Mouse (Mus musculus): ENCODE measurements around the gene Pip5kl1. TPM values are rescaled to one million over a fixed set of nuclear protein-coding genes. Genes with fewer than 3 reads are reported as not detected.

Gene Pip5kl1
- polyA plus RNA-seq, 1 experiment = 0.67 TPM

- peak overlapping the region; percentile 87 for H3K4me3 ChIP-seq (ENCODE audit: insufficient read depth, low read length)
- TF ChIP-seq POLR2A (IDR thresholded peaks at IDR 0.05; ENCODE audit: low read depth, low read length) (no peak; the same call in 1 of the 2 replicates), CTCF (IDR thresholded peaks at IDR 0.05; ENCODE audit: borderline replicate concordance, insufficient read depth, low read length) (no peak)
- peak overlapping the region; percentile 17; the same call in 1 of the 2 replicates for H3K27ac ChIP-seq (ENCODE audit: insufficient read depth, low read length)
- H3K4me1 ChIP-seq (ENCODE audit: control insufficient read depth, insufficient read depth, low read length) = 0 out of 2 replicates have a peak, but pooled peaks cover 2% of the 10 kb centered on the region
Measured at GRCm38 (mm10) chr2:32608141-32608777, 33.7 kb downstream of the Pip5kl1 start.

- Histone ChIP-seq H3K4me3 (ENCODE audit: insufficient read depth, low read length) (peak overlapping the region; percentile 19; the same call in 1 of the 2 replicates), H3K4me1 (ENCODE audit: control insufficient read depth, insufficient read depth, low read length) (0 out of 2 replicates have a peak, but pooled peaks cover 2% of the 10 kb centered on the region), H3K27ac (ENCODE audit: insufficient read depth, low read length) (peak overlapping the region; percentile 17; the same call in 1 of the 2 replicates)
- TF ChIP-seq POLR2A (IDR thresholded peaks at IDR 0.05; ENCODE audit: low read depth, low read length) (no peak; the same call in 1 of the 2 replicates), CTCF (IDR thresholded peaks at IDR 0.05; ENCODE audit: borderline replicate concordance, insufficient read depth, low read length) (no peak)
Measured at GRCm38 (mm10) chr2:32608778-32609435, 34.3 kb downstream of the Pip5kl1 start.

- 0 out of 2 replicates have a peak, but pooled peaks cover 2% of the 10 kb centered on the region for H3K4me1 ChIP-seq (ENCODE audit: control insufficient read depth, insufficient read depth, low read length)
- TF ChIP-seq POLR2A (IDR thresholded peaks at IDR 0.05; ENCODE audit: low read depth, low read length) (no peak), CTCF (IDR thresholded peaks at IDR 0.05; ENCODE audit: borderline replicate concordance, insufficient read depth, low read length) (no peak)
- peak overlapping the region; percentile 29; the same call in 1 of the 2 replicates for H3K4me3 ChIP-seq (ENCODE audit: insufficient read depth, low read length)
- no peak overlapping the region for H3K27ac ChIP-seq (ENCODE audit: insufficient read depth, low read length)
Measured at GRCm38 (mm10) chr2:32610610-32611229, 36.1 kb downstream of the Pip5kl1 start.

- 0 out of 2 replicates have a peak, but pooled peaks cover 2% of the 10 kb centered on the region for H3K4me1 ChIP-seq (ENCODE audit: control insufficient read depth, insufficient read depth, low read length)
- H3K4me3 ChIP-seq (ENCODE audit: insufficient read depth, low read length) = no peak overlapping the region
- no peak overlapping the region for H3K27ac ChIP-seq (ENCODE audit: insufficient read depth, low read length)
- TF ChIP-seq POLR2A (IDR thresholded peaks at IDR 0.05; ENCODE audit: low read depth, low read length) = no peak
- TF ChIP-seq CTCF (IDR thresholded peaks at IDR 0.05; ENCODE audit: borderline replicate concordance, insufficient read depth, low read length) = no peak
Measured at GRCm38 (mm10) chr2:32612274-32612673, 37.7 kb downstream of the Pip5kl1 start.

GRCm38 (mm10) chr2:32617109-32617508, 42.5 kb downstream of the Pip5kl1 start:
- peaks cover 9% of the 10 kb centered on the region for H3K4me1 ChIP-seq (ENCODE audit: control insufficient read depth, insufficient read depth, low read length)
- TF ChIP-seq POLR2A (IDR thresholded peaks at IDR 0.05; ENCODE audit: low read depth, low read length) (no peak), CTCF (IDR thresholded peaks at IDR 0.05; ENCODE audit: borderline replicate concordance, insufficient read depth, low read length) (no peak)
- H3K4me3 ChIP-seq (ENCODE audit: insufficient read depth, low read length) = no peak overlapping the region
- H3K27ac ChIP-seq (ENCODE audit: insufficient read depth, low read length) = no peak overlapping the region

- TF ChIP-seq CTCF (IDR thresholded peaks at IDR 0.05; ENCODE audit: borderline replicate concordance, insufficient read depth, low read length) (peak; percentile 22; the same call in 1 of the 2 replicates), POLR2A (IDR thresholded peaks at IDR 0.05; ENCODE audit: low read depth, low read length) (no peak)
- no peak overlapping the region for H3K27ac ChIP-seq (ENCODE audit: insufficient read depth, low read length)
- no peak overlapping the region for H3K4me3 ChIP-seq (ENCODE audit: insufficient read depth, low read length)
- H3K4me1 ChIP-seq (ENCODE audit: control insufficient read depth, insufficient read depth, low read length) = peaks cover 9% of the 10 kb centered on the region
Measured at GRCm38 (mm10) chr2:32617601-32618000, 43.0 kb downstream of the Pip5kl1 start.

- H3K27ac ChIP-seq (ENCODE audit: insufficient read depth, low read length) = no peak overlapping the region
- H3K4me3 ChIP-seq (ENCODE audit: insufficient read depth, low read length) = no peak overlapping the region
- peaks cover 9% of the 10 kb centered on the region for H3K4me1 ChIP-seq (ENCODE audit: control insufficient read depth, insufficient read depth, low read length)
- TF ChIP-seq POLR2A (IDR thresholded peaks at IDR 0.05; ENCODE audit: low read depth, low read length) (no peak), CTCF (IDR thresholded peaks at IDR 0.05; ENCODE audit: borderline replicate concordance, insufficient read depth, low read length) (no peak)
Measured at GRCm38 (mm10) chr2:32618051-32618450, 43.5 kb downstream of the Pip5kl1 start.

GRCm38 (mm10) chr2:32620682-32621516, 46.3 kb downstream of the Pip5kl1 start:
- TF ChIP-seq CTCF (IDR thresholded peaks at IDR 0.05; ENCODE audit: borderline replicate concordance, insufficient read depth, low read length) (no peak), POLR2A (IDR thresholded peaks at IDR 0.05; ENCODE audit: low read depth, low read length) (no peak)
- Histone ChIP-seq H3K4me1 (ENCODE audit: control insufficient read depth, insufficient read depth, low read length) (peaks cover 14% of the 10 kb centered on the region), H3K27ac (ENCODE audit: insufficient read depth, low read length) (no peak overlapping the region), H3K4me3 (ENCODE audit: insufficient read depth, low read length) (no peak overlapping the region)

- TF ChIP-seq CTCF (IDR thresholded peaks at IDR 0.05; ENCODE audit: borderline replicate concordance, insufficient read depth, low read length) = no peak
- TF ChIP-seq POLR2A (IDR thresholded peaks at IDR 0.05; ENCODE audit: low read depth, low read length) = no peak
- Histone ChIP-seq H3K4me1 (ENCODE audit: control insufficient read depth, insufficient read depth, low read length) (peaks cover 14% of the 10 kb centered on the region), H3K4me3 (ENCODE audit: insufficient read depth, low read length) (no peak within 1 kb of the TSS)
Measured at GRCm38 (mm10) chr2:32621517-32621859, 46.9 kb downstream of the Pip5kl1 start, which contains the start of gene Ak1. Ak1 (plus strand) TSS chr2:32621758.

More at GRCm38 (mm10) chr2:32621517-32621859, 46.9 kb downstream of the Pip5kl1 start, which contains the start of gene Ak1:
- H3K27ac ChIP-seq (ENCODE audit: insufficient read depth, low read length) = no peak within 1 kb of the TSS

All from embryonic fibroblast, embryonic 13.5 days (primary cell).